Mouse (Mus musculus): Measurements from ENCODE around the gene B020011L13Rik. TPM values are rescaled to one million over a fixed set of nuclear protein-coding genes. Genes with fewer than 3 reads are reported as not detected.
"Not testable (repeated sequence)": the region's sequence is repeated elsewhere in the genome, so short reads cannot be mapped to it uniquely, and the experiment has no call there.

The B020011L13Rik gene
- not detected in 2 replicates for polyA plus RNA-seq (2014; fragmentation: Nextera tagmentation; extraction: Ambion mirVana)

DNA sequence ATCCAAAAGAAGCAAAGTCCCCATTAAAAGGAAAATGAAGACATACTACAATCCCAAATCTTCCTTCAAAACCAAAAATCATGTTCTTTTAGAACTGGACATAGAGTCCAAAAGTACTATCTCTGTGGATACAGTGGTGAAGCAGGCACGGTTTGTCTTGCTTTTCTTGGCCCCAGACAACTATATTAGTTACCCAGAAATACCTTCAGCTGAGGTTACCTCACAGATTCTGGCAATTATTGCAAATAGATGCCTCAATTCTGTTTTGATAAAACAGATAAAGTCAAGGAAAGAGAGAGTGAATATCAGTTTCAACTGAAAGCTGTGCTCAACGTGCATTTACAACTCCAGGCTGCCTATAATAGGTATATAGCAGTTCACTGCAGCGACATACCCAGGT is at the start of gene B020011L13Rik:
Gene B020011L13Rik (plus strand): TSS at position 301 of the 400 bp plus-strand sequence.
- H3K27ac ChIP-seq (ENCODE audit: low read depth); H3K27me3 ChIP-seq (replicated peaks; ENCODE audit: control insufficient read depth, insufficient read depth, low read length); H3K9ac ChIP-seq (ENCODE audit: low read length); ATAC-seq (replicated peaks; ENCODE audit: low FRiP score, low TSS enrichment, low read depth); DNase-seq (ENCODE audit: low spot score); H3K4me3 ChIP-seq (ENCODE audit: low read depth, low read length); H3K4me2 ChIP-seq (ENCODE audit: low read length); H3K9me3 ChIP-seq (ENCODE audit: control insufficient read depth, low read length); H3K4me1 ChIP-seq (replicated peaks; ENCODE audit: control insufficient read depth, insufficient read depth, low read length); H3K36me3 ChIP-seq (ENCODE audit: control insufficient read depth, insufficient read depth, low read length): not testable (repeated sequence)
- 64% methylated on average over 3 of the region's 3 CpGs for WGBS

DNA sequence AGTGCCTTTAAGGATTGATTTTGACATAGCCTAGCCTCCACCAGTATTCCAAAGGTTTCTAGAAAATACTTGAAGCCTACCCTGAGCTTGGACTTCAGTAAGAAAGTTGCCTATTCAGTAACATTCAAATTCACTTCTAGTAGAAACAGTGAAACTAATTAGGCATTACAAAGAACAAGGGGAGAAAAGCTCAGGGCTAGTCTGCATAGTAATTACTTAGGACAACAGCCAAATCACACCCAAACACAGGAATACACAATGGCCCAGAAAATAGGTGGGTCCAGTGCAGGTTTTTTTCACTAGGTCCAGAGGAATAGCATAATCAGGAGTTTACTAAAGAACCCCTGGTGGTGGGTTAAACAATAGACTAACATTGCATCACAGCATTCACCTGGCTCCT is 35.3 kb downstream of the B020011L13Rik start:
- H3K9ac ChIP-seq (ENCODE audit: low read length); H3K9me3 ChIP-seq (ENCODE audit: control insufficient read depth, low read length); H3K27me3 ChIP-seq (replicated peaks; ENCODE audit: control insufficient read depth, insufficient read depth, low read length); ATAC-seq (replicated peaks; ENCODE audit: low FRiP score, low TSS enrichment, low read depth); H3K27ac ChIP-seq (ENCODE audit: low read depth); H3K4me2 ChIP-seq (ENCODE audit: low read length); H3K36me3 ChIP-seq (ENCODE audit: control insufficient read depth, insufficient read depth, low read length); H3K4me3 ChIP-seq (ENCODE audit: low read depth, low read length); H3K4me1 ChIP-seq (replicated peaks; ENCODE audit: control insufficient read depth, insufficient read depth, low read length); DNase-seq (ENCODE audit: low spot score): not testable (repeated sequence)

DNA sequence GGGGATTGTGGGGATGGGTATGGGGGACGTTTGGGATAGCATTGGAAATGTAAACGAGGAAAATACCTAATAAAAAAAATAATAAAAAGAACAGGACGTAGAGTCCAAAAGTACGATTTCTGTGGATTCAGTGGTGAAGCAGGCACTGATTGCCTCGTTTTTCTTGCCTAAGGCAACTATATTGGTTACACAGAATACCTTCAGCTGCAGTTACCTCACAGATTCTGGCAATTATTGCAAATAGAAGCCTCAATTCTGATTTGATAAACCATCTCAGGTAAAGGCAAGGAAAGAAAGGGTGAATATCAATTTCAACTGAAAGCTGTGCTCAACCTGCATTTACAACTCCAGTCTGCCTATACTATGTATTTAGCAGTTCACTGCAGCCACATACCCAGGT is 48.8 kb downstream of the B020011L13Rik start, which contains the start of gene Gm28360:
Gene Gm28360 (plus strand): TSS at position 301 of the 400 bp plus-strand sequence.
- not testable (repeated sequence) for H3K4me1 ChIP-seq (replicated peaks; ENCODE audit: control insufficient read depth, insufficient read depth, low read length); H3K27me3 ChIP-seq (replicated peaks; ENCODE audit: control insufficient read depth, insufficient read depth, low read length); H3K27ac ChIP-seq (ENCODE audit: low read depth); H3K4me3 ChIP-seq (ENCODE audit: low read depth, low read length); DNase-seq (ENCODE audit: low spot score); H3K4me2 ChIP-seq (ENCODE audit: low read length); H3K9ac ChIP-seq (ENCODE audit: low read length); ATAC-seq (replicated peaks; ENCODE audit: low FRiP score, low TSS enrichment, low read depth); H3K9me3 ChIP-seq (ENCODE audit: control insufficient read depth, low read length); H3K36me3 ChIP-seq (ENCODE audit: control insufficient read depth, insufficient read depth, low read length)
- WGBS = 64% methylated on average over 5 of the region's 5 CpGs

DNA sequence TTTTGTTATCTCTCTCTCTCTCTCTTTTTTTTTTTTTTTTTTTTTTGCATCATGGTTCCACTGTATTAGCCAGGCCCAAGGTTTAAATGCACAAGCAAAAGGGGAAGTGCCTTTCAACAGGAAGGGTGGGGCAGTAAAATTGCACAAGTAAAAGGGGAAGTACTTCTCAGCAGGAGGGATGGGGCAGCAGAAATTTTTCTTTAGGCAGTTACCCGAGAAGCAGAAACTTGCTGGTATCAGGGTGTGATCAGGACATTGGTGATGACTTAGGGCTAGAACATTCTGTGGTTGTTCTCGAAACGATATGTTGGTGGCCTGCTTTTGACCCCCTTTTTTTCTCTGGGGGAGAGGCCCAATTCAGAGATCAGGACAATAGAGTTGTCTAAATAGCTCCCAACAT is 70.8 kb downstream of the B020011L13Rik start:
- WGBS = 90% methylated on average over 3 of the region's 3 CpGs
- not testable (repeated sequence) for DNase-seq (ENCODE audit: low spot score); H3K36me3 ChIP-seq (ENCODE audit: control insufficient read depth, insufficient read depth, low read length); H3K9ac ChIP-seq (ENCODE audit: low read length); H3K4me1 ChIP-seq (replicated peaks; ENCODE audit: control insufficient read depth, insufficient read depth, low read length); H3K9me3 ChIP-seq (ENCODE audit: control insufficient read depth, low read length); H3K27me3 ChIP-seq (replicated peaks; ENCODE audit: control insufficient read depth, insufficient read depth, low read length); H3K4me2 ChIP-seq (ENCODE audit: low read length); H3K27ac ChIP-seq (ENCODE audit: low read depth); ATAC-seq (replicated peaks; ENCODE audit: low FRiP score, low TSS enrichment, low read depth); H3K4me3 ChIP-seq (ENCODE audit: low read depth, low read length)

Other genes with a start within 250 kb of the B020011L13Rik start
- gene Gm28363, start 84.0 kb upstream of the B020011L13Rik start, polyA plus RNA-seq (2014; fragmentation: Nextera tagmentation; extraction: Ambion mirVana) = not detected in 2 replicates
- not detected in 2 replicates for gene Gm28360, start 48.9 kb downstream of the B020011L13Rik start, polyA plus RNA-seq (2014; fragmentation: Nextera tagmentation; extraction: Ambion mirVana)
- not detected in 2 replicates for gene Gm28168, start 146.9 kb downstream of the B020011L13Rik start, polyA plus RNA-seq (2014; fragmentation: Nextera tagmentation; extraction: Ambion mirVana)
- gene Gm7145, start 184.8 kb downstream of the B020011L13Rik start, polyA plus RNA-seq (2014; fragmentation: Nextera tagmentation; extraction: Ambion mirVana) = not detected in 2 replicates